Mouse (Mus musculus) bone marrow macrophage, adult 2 months (primary cell): ENCODE results near the gene Kbtbd6.

ENCODE experiments used
- CTCF ChIP-seq: IDR thresholded peaks from 2 replicates; pipeline ENCODE4 v1.5.1; 2012; ENCODE audit warnings: low read depth, mild to moderate bottlenecking, low read length, moderate library complexity
- POLR2A ChIP-seq: IDR thresholded peaks from 2 replicates; pipeline ENCODE4 v1.6.1; 2012; ENCODE audit warnings: mild to moderate bottlenecking, low read depth, low read length, borderline replicate concordance

- TF ChIP-seq CTCF (no peak), POLR2A (no peak)
These were observed 32.0 kb downstream of the Kbtbd6 start for GRCm38 (mm10) chr14:79483611-79484120.
